Mouse (Mus musculus) embryonic facial prominence, embryonic 14.5 days (tissue): Measurements from ENCODE around the gene Birc5. TPM values are rescaled to one million over a fixed set of nuclear protein-coding genes. Genes with fewer than 3 reads are reported as not detected.
A peak's percentile ranks its signal among the peaks of the same experiment; 100 is the strongest.

ENCODE experiments used
- ATAC-seq: fragments of 200-750 bp; cut with Nextera tagmentation; 2 replicates; pipeline ENCODE4 v1.8.0; 2017; ENCODE audit warnings: low read depth, moderate number of reproducible peaks, moderate TSS enrichment
- DNase-seq: peaks from one replicate; pipeline ENCODE4 v3.0.0-alpha.2; 2015; ENCODE audit warnings: low spot score
- H3K27ac ChIP-seq: fragments of 300-500 bp; sonication (generic); replicated peaks from 2 replicates; pipeline ENCODE4 v1.5.1; 2014; ENCODE audit warnings: low read depth, mild to moderate bottlenecking, low read length, moderate library complexity
- H3K27me3 ChIP-seq: fragments of 300-500 bp; sonication (generic); replicated peaks from 2 replicates; pipeline ENCODE4 v1.6.1; 2014; ENCODE audit warnings: low read length; ENCODE audit not compliant: control insufficient read depth, insufficient read depth
- H3K36me3 ChIP-seq: fragments of 300-500 bp; sonication (generic); 2 replicates; pipeline ENCODE4 v1.6.1; 2014; ENCODE audit warnings: low read length, mixed read lengths; ENCODE audit not compliant: control insufficient read depth, insufficient read depth
- H3K4me1 ChIP-seq: fragments of 300-500 bp; sonication (generic); 2 replicates; pipeline ENCODE4 v1.6.1; 2014; ENCODE audit warnings: antibody characterized with exemption, low read length; ENCODE audit not compliant: control insufficient read depth, insufficient read depth
- H3K4me2 ChIP-seq: fragments of 300-500 bp; sonication (generic); 2 replicates; pipeline ENCODE4 v1.6.1; 2014; ENCODE audit warnings: low read depth, mild to moderate bottlenecking, low read length, moderate library complexity, mixed read lengths
- H3K4me3 ChIP-seq: fragments of 300-500 bp; sonication (generic); 2 replicates; pipeline ENCODE4 v1.5.1; 2014; ENCODE audit warnings: low read depth, mild to moderate bottlenecking, low read length
- H3K9ac ChIP-seq: fragments of 300-500 bp; sonication (generic); 2 replicates; pipeline ENCODE4 v1.6.1; 2014; ENCODE audit warnings: low read depth, mild to moderate bottlenecking, low read length, moderate library complexity, mixed read lengths
- H3K9me3 ChIP-seq: fragments of 300-500 bp; sonication (generic); 2 replicates; pipeline ENCODE4 v1.6.1; 2016; ENCODE audit warnings: low read length; ENCODE audit not compliant: control insufficient read depth
- WGBS: fragments of 180-500 bp; shearing (Covaris S2); extraction: QIAGEN DNeasy Blood & Tissue Kit; methylation state at CpG from one replicate; pipeline ENCODE4 v1.1.7; 2014; 5-methylcytosine and 5-hydroxymethylcytosine counted together
- polyA plus RNA-seq: library from polyadenylated mRNA; unstranded; fragments of >200 nt; fragmentation: Nextera tagmentation; extraction: Ambion mirVana; gene quantifications from 2 replicates; pipeline ENCODE4 v1.2.1, GENCODE M21; 2014

The Birc5 gene
- polyA plus RNA-seq, 1 experiment from 2014 or later = 229 TPM

DNA sequence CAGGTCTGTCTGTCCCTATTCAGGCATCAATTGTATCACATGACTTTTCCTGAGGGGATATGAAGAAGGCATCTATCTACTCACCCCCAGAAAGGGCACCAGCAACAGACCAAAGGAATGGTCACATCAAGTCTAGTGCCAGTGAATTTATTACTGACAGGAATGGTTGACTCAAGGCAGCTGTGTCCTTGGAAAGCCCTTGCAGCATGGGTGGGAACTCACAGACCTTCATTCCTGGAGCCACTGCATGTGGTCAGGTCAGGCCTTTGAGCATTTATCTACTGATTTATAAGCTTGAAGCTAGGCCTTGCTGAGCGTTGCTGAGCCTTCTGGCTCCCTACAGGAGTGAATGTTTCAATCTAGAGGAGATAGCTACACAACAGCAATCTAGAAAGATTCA is 8.1 kb upstream of the Birc5 start:
- Histone ChIP-seq H3K4me3 (no peak overlapping the region), H3K36me3 (no peaks in the 10 kb centered on the region), H3K4me1 (no peaks in the 10 kb centered on the region), H3K27me3 (no peaks in the 10 kb centered on the region), H3K4me2 (no peak overlapping the region), H3K9me3 (no peaks in the 10 kb centered on the region), H3K9ac (no peak overlapping the region), H3K27ac (no peak overlapping the region)
- no peak for DNase-seq
- WGBS = 63% methylated on average over 1 of the region's 1 CpGs
- ATAC-seq = no peak

DNA sequence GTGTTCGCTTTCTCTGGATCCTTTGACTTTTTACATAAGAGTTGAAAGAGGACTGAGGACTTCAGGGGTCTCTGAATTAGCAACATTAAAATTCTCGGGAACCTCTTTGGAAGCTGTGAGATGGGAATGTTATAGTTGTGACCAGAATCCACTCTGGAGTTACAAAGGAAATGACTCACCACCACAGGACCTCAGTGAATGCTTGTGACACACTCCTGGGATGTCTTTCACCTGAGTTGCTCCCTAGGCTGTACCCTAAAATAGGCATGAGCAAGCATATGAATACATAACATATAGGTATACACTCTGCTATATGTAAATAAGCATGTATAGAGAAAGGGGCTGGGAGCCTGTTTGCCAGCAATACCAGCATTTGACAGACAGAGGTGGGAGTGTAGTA is 5.6 kb upstream of the Birc5 start:
- Histone ChIP-seq H3K4me1 (peaks cover 8% of the 10 kb centered on the region), H3K4me2 (no peak overlapping the region), H3K9me3 (no peaks in the 10 kb centered on the region), H3K27me3 (no peaks in the 10 kb centered on the region), H3K27ac (no peak overlapping the region), H3K36me3 (no peaks in the 10 kb centered on the region), H3K4me3 (no peak overlapping the region), H3K9ac (no peak overlapping the region)
- DNase-seq (no peak), ATAC-seq (no peak)
- WGBS = 78% methylated on average over 2 of the region's 2 CpGs

DNA sequence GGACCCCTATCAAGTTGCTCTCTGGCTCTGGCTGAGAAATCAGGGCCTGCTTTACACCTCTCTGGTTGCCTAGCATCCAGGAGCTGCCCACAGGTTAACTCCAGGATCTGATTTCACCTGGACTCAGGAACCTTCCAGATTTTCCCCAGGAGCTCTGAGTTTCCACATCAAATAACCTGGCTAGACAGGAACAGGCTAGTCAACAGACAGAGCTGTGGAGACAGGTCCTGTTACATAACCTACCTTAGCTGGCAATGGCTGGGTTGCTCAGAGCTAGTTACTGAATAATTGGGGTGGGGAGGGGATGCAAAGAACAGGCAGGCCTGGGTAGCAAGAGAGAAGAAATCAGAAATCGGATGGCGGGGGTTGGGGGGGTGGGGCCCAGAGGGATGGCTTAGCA is 4.1 kb upstream of the Birc5 start:
- ATAC-seq (no peak), DNase-seq (peak; percentile 52)
- H3K27ac ChIP-seq = no peak overlapping the region
- H3K27me3 ChIP-seq = no peaks in the 10 kb centered on the region
- no peak overlapping the region for H3K4me3 ChIP-seq
- no peak overlapping the region for H3K4me2 ChIP-seq
- H3K36me3 ChIP-seq = no peaks in the 10 kb centered on the region
- no peaks in the 10 kb centered on the region for H3K9me3 ChIP-seq
- 59% methylated on average over 2 of the region's 2 CpGs for WGBS
- H3K4me1 ChIP-seq = peaks cover 9% of the 10 kb centered on the region
- H3K9ac ChIP-seq = no peak overlapping the region

DNA sequence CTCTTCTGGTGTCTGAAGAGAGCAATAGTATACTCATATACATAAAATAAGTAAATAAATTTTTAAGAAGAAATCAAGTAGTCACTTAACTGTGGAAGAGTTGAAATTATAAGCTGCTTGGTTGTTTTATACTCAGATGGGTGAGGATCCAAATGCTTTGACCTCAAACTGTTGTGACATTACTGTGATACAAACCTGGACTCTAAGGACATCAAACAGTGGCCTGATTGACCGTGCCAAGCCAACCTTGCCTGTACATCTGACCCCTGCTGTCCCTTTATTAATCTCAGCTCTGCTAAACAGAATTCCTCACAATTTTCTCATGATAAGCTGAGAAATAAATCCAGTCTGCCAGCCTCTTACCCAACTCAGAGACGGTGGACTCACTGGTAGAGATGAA is 3.4 kb upstream of the Birc5 start:
- WGBS = 88% methylated on average over 2 of the region's 2 CpGs
- Histone ChIP-seq H3K27me3 (no peaks in the 10 kb centered on the region), H3K9me3 (no peaks in the 10 kb centered on the region), H3K36me3 (no peaks in the 10 kb centered on the region), H3K9ac (no peak overlapping the region), H3K4me1 (peaks cover 13% of the 10 kb centered on the region), H3K4me3 (no peak overlapping the region), H3K4me2 (no peak overlapping the region), H3K27ac (no peak overlapping the region)
- no peak for DNase-seq
- ATAC-seq = no peak

DNA sequence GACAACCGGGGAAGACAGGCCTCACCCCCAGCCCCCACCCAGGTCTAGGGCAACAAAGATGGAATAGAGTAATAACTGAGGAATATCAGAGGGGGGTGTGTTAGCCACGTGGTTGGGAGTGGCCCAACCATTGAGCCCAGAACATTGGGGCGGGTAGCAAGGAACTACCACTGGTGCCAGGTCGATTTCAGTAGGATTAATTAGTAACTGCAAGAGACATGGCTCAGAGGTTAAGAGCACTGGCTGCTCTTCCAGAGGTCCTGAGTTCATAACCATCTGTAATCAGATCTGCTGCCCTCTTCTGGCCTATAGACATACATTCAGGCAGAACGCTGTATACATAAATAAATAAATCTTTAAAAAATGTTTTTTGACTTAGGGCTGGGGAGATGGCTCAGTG is 2.4 kb upstream of the Birc5 start:
- ATAC-seq = no peak
- Histone ChIP-seq H3K36me3 (0 out of 2 replicates have a peak, but pooled peaks cover 2% of the 10 kb centered on the region), H3K4me2 (no peak overlapping the region), H3K27ac (no peak overlapping the region), H3K27me3 (no peaks in the 10 kb centered on the region), H3K4me1 (peaks cover 17% of the 10 kb centered on the region), H3K9ac (no peak overlapping the region), H3K4me3 (no peak overlapping the region), H3K9me3 (no peaks in the 10 kb centered on the region)
- WGBS = 64% methylated on average over 5 of the region's 5 CpGs
- DNase-seq = no peak

DNA sequence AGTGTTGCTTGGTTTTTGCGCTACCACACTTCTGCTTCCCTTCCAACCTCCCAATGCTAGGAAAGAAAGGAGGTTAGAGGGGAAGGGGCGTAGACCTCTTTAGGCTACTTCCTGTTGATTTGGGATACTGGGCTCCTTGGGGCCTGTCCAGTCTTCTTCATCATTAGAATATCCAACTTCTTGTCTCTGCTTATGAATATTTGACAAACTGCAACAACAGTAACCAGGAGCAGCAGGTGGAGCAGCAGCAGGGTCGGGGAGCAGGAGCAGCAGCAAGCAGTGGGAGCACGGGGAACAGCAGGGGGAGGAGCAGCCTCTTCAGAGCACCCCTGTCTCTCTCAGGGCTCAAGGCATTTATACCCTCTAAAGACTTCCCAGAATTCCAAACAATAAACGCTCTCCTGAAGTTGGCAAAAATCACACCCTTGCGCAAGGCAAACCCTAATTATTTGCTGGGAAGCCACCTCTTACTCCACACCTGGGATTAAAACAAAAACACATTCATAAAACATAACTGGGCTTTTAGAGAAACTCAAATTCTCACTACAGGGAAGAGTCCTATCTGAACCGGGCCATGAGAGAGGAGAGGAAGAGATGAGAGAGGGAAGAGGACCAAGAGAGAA is 1.3 kb upstream of the Birc5 start:
- H3K4me2 ChIP-seq = peak overlapping the region; percentile 89
- 72% methylated on average over 7 of the region's 7 CpGs for whole genome bisulfite sequencing
- no peaks in the 10 kb centered on the region for H3K9me3 ChIP-seq
- H3K4me3 ChIP-seq = peak overlapping the region; percentile 58
- no peak for DNase-seq
- no peaks in the 10 kb centered on the region for H3K27me3 ChIP-seq
- peaks cover 11% of the 10 kb centered on the region for H3K36me3 ChIP-seq
- peak overlapping the region; percentile 77 for H3K9ac ChIP-seq
- H3K4me1 ChIP-seq = peaks cover 17% of the 10 kb centered on the region
- H3K27ac ChIP-seq = peak overlapping the region; percentile 96
- no peak for ATAC-seq

DNA sequence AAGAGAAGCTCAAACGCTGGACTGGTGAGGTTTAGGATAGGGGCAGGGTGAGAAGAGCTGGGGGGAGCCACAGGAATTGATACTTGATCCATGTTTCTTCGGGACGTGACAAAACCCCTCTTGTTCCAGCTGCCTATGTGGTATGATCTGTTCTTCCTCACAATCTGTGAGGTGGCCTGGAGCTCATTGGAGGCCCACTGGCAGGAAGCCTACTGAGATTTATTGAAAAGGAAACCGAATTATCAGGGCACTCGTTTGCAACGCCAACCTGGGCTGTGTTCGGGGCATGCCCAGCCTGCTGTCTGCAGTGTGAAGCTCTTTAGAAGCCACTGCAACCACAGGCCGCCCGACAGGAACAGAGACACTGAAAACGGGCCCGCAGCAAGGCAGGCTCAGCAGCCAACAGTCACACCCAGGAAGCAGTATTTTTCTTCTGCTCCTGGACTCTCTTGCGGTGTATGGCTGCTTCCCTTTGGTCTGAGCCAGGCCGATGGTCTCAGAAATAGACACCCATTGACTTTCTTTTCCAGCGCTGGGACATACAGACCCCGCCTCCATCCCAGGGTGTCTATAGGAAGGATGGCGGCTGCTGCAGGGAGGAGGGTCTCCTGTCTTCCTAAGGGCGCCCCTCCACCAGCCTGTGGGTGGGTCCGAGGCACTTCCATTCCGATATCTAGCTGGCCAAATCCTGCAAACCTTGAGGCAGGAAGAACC is 623 bp upstream of the Birc5 start:
- ATAC-seq (peak; percentile 86), DNase-seq (no peak)
- peak overlapping the region; percentile 77 for H3K9ac ChIP-seq
- H3K36me3 ChIP-seq = peaks cover 17% of the 10 kb centered on the region
- H3K4me3 ChIP-seq = peak overlapping the region; percentile 58
- peaks cover 17% of the 10 kb centered on the region for H3K4me1 ChIP-seq
- H3K27me3 ChIP-seq = no peaks in the 10 kb centered on the region
- peak overlapping the region; percentile 96 for H3K27ac ChIP-seq
- 4% methylated on average over 17 of the region's 19 CpGs for WGBS
- H3K4me2 ChIP-seq = peak overlapping the region; percentile 89
- no peaks in the 10 kb centered on the region for H3K9me3 ChIP-seq

DNA sequence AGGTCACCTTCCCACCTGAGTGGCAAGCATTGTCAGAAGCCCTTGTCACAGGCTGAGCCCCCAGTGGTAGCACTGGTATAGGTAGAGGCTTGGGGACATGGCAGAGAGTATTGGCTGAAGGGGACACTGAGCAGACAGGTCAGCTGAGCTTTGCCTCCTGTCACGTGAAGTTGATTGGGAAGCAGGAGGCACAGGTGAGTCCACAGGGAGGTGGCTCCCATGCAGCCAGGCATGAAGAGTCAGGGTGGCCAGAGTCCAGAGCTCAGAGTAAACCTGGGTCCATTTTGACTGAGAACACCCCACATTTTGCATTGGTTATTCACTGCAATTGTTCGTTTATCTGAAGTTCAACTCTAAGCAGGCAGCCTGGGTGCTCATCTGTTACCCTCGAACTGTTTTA is 3.8 kb downstream of the Birc5 start:
- H3K27me3 ChIP-seq = no peaks in the 10 kb centered on the region
- no peak for DNase-seq
- no peak overlapping the region for H3K9ac ChIP-seq
- H3K9me3 ChIP-seq = no peaks in the 10 kb centered on the region
- H3K4me2 ChIP-seq = no peak overlapping the region
- H3K27ac ChIP-seq = no peak overlapping the region
- WGBS = 91% methylated on average over 3 of the region's 3 CpGs
- ATAC-seq = no peak
- peaks cover 15% of the 10 kb centered on the region for H3K4me1 ChIP-seq
- no peak overlapping the region for H3K4me3 ChIP-seq
- H3K36me3 ChIP-seq = peaks cover 57% of the 10 kb centered on the region

DNA sequence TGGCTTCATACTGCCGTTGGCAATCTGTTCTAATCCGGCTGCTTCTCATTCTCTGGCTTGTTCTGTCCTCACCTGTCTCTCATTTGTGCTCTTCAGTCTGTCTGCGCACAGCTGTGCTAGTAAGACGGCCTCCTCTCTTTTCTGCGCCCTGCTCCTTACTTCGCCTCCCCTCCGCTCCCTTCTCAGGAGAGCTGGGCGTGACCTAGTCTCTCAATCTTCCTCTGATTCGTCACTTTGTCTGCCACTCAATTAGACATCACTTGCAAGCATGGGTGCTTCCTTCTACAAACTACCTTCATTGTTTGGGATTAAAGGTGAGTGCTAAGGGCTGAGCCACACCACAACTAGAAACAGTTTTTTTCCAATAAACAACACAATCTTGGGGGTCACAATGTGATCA is 5.2 kb downstream of the Birc5 start:
- Histone ChIP-seq H3K36me3 (peaks cover 57% of the 10 kb centered on the region), H3K9me3 (no peaks in the 10 kb centered on the region), H3K4me3 (no peak overlapping the region), H3K4me1 (peaks cover 8% of the 10 kb centered on the region; the same call in 1 of the 2 replicates), H3K9ac (no peak overlapping the region), H3K4me2 (no peak overlapping the region), H3K27ac (no peak overlapping the region), H3K27me3 (peaks cover 1% of the 10 kb centered on the region; the same call in 1 of the 2 replicates)
- no peak for ATAC-seq
- no peak for DNase-seq
- WGBS = 86% methylated on average over 9 of the region's 9 CpGs
